Mouse (Mus musculus): ENCODE measurements around the gene 4931417E11Rik. TPM values are rescaled to one million over a fixed set of nuclear protein-coding genes. Genes with fewer than 3 reads are reported as not detected.

The 4931417E11Rik gene
- not detected in 2 replicates for polyA plus RNA-seq (2021; fragmentation: Nextera tagmentation)
- long read RNA-seq, experiment 1, result 0 reads
- long read RNA-seq, experiment 2, result 0 reads

DNA sequence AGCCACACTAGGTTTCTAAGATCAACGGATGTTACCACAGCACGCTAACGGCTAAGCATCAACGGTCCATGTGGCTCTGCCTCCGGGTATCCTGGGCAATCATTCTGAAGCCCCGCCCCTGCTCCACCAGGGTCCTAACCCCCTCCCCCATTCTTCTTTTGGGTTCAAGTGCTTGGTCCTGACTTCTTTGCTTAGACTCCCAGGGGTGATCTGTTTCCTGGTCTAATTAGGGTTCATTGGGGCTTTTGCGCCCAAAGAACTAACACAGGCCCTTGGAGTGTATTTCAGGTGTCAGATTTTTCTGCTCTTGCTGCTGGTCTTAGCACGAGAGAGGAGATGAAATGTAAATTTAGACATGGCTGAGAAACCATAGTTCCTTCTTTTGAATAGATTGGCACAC, at the start of gene 4931417E11Rik:
Gene 4931417E11Rik, minus strand, starts transcription at position 101 of the 400 bp plus-strand sequence.

Other genes starting within 250 kb of the 4931417E11Rik start
- gene Dnah6, start 248.0 kb downstream of the 4931417E11Rik start, polyA plus RNA-seq (2021; fragmentation: Nextera tagmentation), result 0.33 and 0.54 TPM in 2 replicates
- gene Suclg1, start 221.3 kb downstream of the 4931417E11Rik start, polyA plus RNA-seq (2021; fragmentation: Nextera tagmentation), result 208 and 221 TPM in 2 replicates